Mouse (Mus musculus) liver, embryonic 15.5 days (tissue): ENCODE results near the gene Herc4. TPM values are rescaled to one million over a fixed set of nuclear protein-coding genes. Genes with fewer than 3 reads are reported as not detected.
A peak's percentile ranks its signal among the peaks of the same experiment; 100 is the strongest.

Source experiments
- ATAC-seq: fragments of 200-750 bp; cut with Nextera tagmentation; 2 replicates; pipeline ENCODE4 v1.8.0; 2017; ENCODE audit warnings: moderate number of reproducible peaks, mild to moderate bottlenecking, moderate library complexity; ENCODE audit not compliant: insufficient read depth
- H3K27ac ChIP-seq: fragments of 300-500 bp; sonication (generic); replicated peaks from 2 replicates; pipeline ENCODE4 v1.5.1; 2015; ENCODE audit warnings: mild to moderate bottlenecking, inconsistent platforms
- H3K27me3 ChIP-seq: fragments of 300-500 bp; sonication (generic); 2 replicates; pipeline ENCODE4 v1.6.1; 2015; ENCODE audit warnings: mild to moderate bottlenecking, inconsistent platforms
- H3K36me3 ChIP-seq: fragments of 300-500 bp; sonication (generic); replicated peaks from 2 replicates; pipeline ENCODE4 v1.6.1; 2015; ENCODE audit warnings: moderate library complexity, mild to moderate bottlenecking, inconsistent platforms
- H3K4me1 ChIP-seq: fragments of 300-500 bp; sonication (generic); replicated peaks from 2 replicates; pipeline ENCODE4 v1.6.1; 2015; ENCODE audit warnings: inconsistent platforms
- H3K4me2 ChIP-seq: fragments of 300-500 bp; sonication (generic); 2 replicates; pipeline ENCODE4 v1.6.1; 2015; ENCODE audit warnings: moderate library complexity, mild to moderate bottlenecking, inconsistent platforms
- H3K4me3 ChIP-seq: fragments of 300-500 bp; sonication (generic); replicated peaks from 2 replicates; pipeline ENCODE4 v1.5.1; 2015; ENCODE audit warnings: mild to moderate bottlenecking, inconsistent platforms
- H3K9ac ChIP-seq: fragments of 300-500 bp; sonication (generic); 2 replicates; pipeline ENCODE4 v1.6.1; 2015; ENCODE audit warnings: moderate library complexity, mild to moderate bottlenecking, inconsistent platforms
- H3K9me3 ChIP-seq: fragments of 300-500 bp; sonication (generic); replicated peaks from 2 replicates; pipeline ENCODE4 v1.6.1; 2016; ENCODE audit warnings: inconsistent platforms
- WGBS: fragments of 180-500 bp; shearing (Covaris S2); methylation state at CpG from one replicate; pipeline ENCODE4 v1.1.7; 2015; ENCODE audit warnings: mixed read lengths; ENCODE audit not compliant: insufficient replicate concordance; 5-methylcytosine and 5-hydroxymethylcytosine counted together
- polyA plus RNA-seq: library from polyadenylated mRNA; unstranded; fragments of >200 nt; fragmentation: Nextera tagmentation; extraction: Ambion mirVana; gene quantifications from 2 replicates; pipeline ENCODE4 v1.2.1, GENCODE M21; 2015

Gene Herc4
- 26.8 and 31.3 TPM in 2 replicates for polyA plus RNA-seq

DNA sequence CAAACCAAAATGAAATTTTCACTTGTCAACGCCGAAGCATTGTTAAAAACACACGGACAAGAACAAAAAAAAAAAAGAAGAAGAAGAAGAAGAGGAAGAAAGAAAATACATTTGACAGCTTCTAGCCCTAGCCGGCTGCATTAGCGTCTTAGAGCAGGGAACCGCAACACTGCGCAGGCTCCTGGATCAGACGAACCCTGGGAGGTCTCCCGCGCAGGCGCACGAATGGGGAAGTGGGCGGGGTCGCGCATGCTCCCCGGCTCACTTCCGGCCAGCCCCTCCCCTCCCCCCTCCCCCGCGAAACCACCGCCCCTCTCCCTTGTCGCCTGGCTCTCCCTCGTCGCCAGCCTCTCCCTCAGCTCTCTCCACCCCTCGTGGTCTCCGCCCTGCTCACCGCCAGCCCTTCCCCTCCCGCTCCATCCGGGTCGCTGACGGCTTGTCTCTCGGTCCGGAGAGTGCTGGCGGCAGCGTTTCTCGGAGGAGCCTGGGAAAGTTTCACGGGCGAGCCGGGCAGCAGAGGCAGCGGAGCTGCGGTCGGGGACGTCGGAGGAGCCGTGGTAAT lies at the start of gene Herc4:
TSS of gene Herc4 (plus strand) at position 318 of the 562 bp plus-strand sequence.
- under 1% methylated on average over 44 of the region's 44 CpGs for WGBS
- no peaks in the 10 kb centered on the region for H3K9me3 ChIP-seq
- H3K36me3 ChIP-seq, result peaks cover 15% of the 10 kb centered on the region
- peak within 1 kb of the TSS; percentile 70 for H3K4me2 ChIP-seq
- peak within 1 kb of the TSS; percentile 82 for H3K4me3 ChIP-seq
- peak; percentile 100 for ATAC-seq
- H3K9ac ChIP-seq, result peak within 1 kb of the TSS; percentile 95
- H3K27me3 ChIP-seq, result 0 out of 2 replicates have a peak, but pooled peaks cover 6% of the 10 kb centered on the region
- peaks cover 26% of the 10 kb centered on the region for H3K4me1 ChIP-seq
- H3K27ac ChIP-seq, result peak within 1 kb of the TSS; percentile 99

DNA sequence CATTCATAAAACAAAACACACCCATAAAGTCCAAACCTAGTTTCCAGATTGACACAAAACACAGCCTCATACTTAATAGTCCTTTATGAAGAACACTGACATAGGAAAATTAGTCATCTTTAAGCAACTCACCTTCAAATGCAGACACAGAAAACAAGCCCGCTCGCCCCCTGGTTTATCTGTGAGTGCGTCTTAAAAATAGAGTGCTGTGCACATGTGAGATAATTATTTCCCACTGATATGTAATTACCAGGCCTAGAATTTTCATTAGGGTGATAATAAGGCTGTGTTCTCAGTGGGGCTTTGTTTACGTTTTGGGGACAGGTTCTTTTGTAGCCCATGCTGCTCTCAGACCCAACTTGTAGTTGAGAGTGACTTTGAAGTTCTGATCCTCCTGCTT lies 44.6 kb upstream of the Herc4 start:
- H3K9me3 ChIP-seq, result no peaks in the 10 kb centered on the region
- 18% methylated on average over 4 of the region's 4 CpGs for WGBS
- peak overlapping the region; percentile 23; the same call in 1 of the 2 replicates for H3K4me2 ChIP-seq
- peaks cover 11% of the 10 kb centered on the region for H3K4me1 ChIP-seq
- H3K9ac ChIP-seq, result no peak overlapping the region
- H3K27ac ChIP-seq, result no peak overlapping the region
- no peak overlapping the region for H3K4me3 ChIP-seq
- peak; percentile 70 for ATAC-seq
- H3K36me3 ChIP-seq, result no peaks in the 10 kb centered on the region
- H3K27me3 ChIP-seq, result no peaks in the 10 kb centered on the region

GRCm38 (mm10) chr10:63201534-63201933 lies 42.1 kb upstream of the Herc4 start:
- no peak for ATAC-seq
- H3K4me1 ChIP-seq, result peaks cover 11% of the 10 kb centered on the region
- H3K9ac ChIP-seq, result no peak overlapping the region
- no peaks in the 10 kb centered on the region for H3K9me3 ChIP-seq
- H3K4me2 ChIP-seq, result no peak overlapping the region
- H3K27ac ChIP-seq, result no peak overlapping the region
- no peaks in the 10 kb centered on the region for H3K36me3 ChIP-seq
- H3K27me3 ChIP-seq, result no peaks in the 10 kb centered on the region
- WGBS, result 73% methylated on average over 8 of the region's 8 CpGs
- no peak overlapping the region for H3K4me3 ChIP-seq

DNA sequence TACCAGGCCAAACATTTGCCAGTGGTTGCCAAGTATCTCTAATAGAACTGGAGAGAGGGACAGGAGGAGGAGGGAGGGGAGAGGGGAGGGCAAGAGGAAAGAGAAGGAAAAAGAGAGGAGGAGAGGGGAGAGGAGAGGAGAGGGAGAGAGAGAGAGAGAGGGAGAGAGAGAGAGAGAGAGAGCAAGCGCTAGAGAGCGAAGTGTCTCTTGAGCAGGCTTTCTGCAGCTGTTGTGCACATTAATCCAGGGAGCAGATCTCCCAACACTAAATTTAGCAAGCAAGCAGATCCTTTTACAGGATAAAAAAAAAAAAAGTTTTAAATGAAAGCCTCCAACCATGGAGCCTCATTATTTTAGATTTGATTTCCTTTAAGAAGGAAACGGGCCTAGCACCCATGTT lies 40.6 kb upstream of the Herc4 start:
- Histone ChIP-seq H3K4me3 (no peak overlapping the region), H3K9me3 (no peaks in the 10 kb centered on the region), H3K4me1 (peaks cover 11% of the 10 kb centered on the region), H3K27ac (no peak overlapping the region), H3K4me2 (no peak overlapping the region), H3K9ac (no peak overlapping the region), H3K36me3 (no peaks in the 10 kb centered on the region), H3K27me3 (no peaks in the 10 kb centered on the region)
- ATAC-seq, result no peak
- WGBS, result 79% methylated on average over 3 of the region's 3 CpGs

- peaks cover 11% of the 10 kb centered on the region for H3K4me1 ChIP-seq
- 76% methylated on average over 15 of the region's 15 CpGs for WGBS
- no peak within 1 kb of the TSS for H3K9ac ChIP-seq
- no peaks in the 10 kb centered on the region for H3K9me3 ChIP-seq
- no peak within 1 kb of the TSS for H3K27ac ChIP-seq
- H3K36me3 ChIP-seq, result no peaks in the 10 kb centered on the region
- no peak for ATAC-seq
- H3K27me3 ChIP-seq, result no peaks in the 10 kb centered on the region
- H3K4me2 ChIP-seq, result no peak within 1 kb of the TSS
- no peak within 1 kb of the TSS for H3K4me3 ChIP-seq
Observed at GRCm38 (mm10) chr10:63203728-63204127, 39.9 kb upstream of the Herc4 start, which contains the start of gene Mypn. Gene Mypn (minus strand): TSS chr10:63203952.

- no peak overlapping the region for H3K4me2 ChIP-seq
- no peaks in the 10 kb centered on the region for H3K27me3 ChIP-seq
- H3K4me3 ChIP-seq, result no peak overlapping the region
- H3K36me3 ChIP-seq, result no peaks in the 10 kb centered on the region
- no peaks in the 10 kb centered on the region for H3K4me1 ChIP-seq
- H3K9ac ChIP-seq, result no peak overlapping the region
- no peak overlapping the region for H3K27ac ChIP-seq
- ATAC-seq, result no peak
- 63% methylated on average over 6 of the region's 6 CpGs for WGBS
- H3K9me3 ChIP-seq, result no peaks in the 10 kb centered on the region
Observed at GRCm38 (mm10) chr10:63208871-63209270, 34.7 kb upstream of the Herc4 start.

GRCm38 (mm10) chr10:63221081-63221783 lies 22.4 kb upstream of the Herc4 start:
- H3K27me3 ChIP-seq, result no peaks in the 10 kb centered on the region
- 64% methylated on average over 7 of the region's 7 CpGs for WGBS
- H3K4me1 ChIP-seq, result no peaks in the 10 kb centered on the region
- H3K9me3 ChIP-seq, result no peaks in the 10 kb centered on the region
- H3K4me3 ChIP-seq, result no peak overlapping the region
- H3K9ac ChIP-seq, result no peak overlapping the region
- no peak overlapping the region for H3K4me2 ChIP-seq
- H3K27ac ChIP-seq, result no peak overlapping the region
- H3K36me3 ChIP-seq, result no peaks in the 10 kb centered on the region
- no peak for ATAC-seq

DNA sequence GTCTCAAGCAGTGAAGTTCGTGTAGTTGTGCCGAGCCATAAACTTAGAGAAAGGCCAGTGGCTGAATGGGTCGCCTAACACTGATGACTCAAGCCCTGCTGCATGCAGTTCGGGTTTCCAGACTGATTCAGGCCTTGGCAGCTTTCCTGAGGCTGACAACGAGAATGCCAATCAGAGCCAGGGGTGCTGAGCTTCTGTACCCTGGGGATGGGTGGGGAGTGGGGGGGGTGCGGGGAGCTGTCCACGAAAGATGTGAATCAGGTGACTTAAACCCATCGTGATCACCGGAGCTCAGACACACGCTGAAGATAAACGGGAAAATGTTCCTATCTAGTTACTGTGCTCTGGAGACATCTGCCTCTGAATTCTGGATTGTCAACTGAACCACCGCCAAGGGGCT lies 19.3 kb upstream of the Herc4 start:
- no peaks in the 10 kb centered on the region for H3K9me3 ChIP-seq
- no peaks in the 10 kb centered on the region for H3K4me1 ChIP-seq
- H3K27me3 ChIP-seq, result no peaks in the 10 kb centered on the region
- no peak overlapping the region for H3K4me2 ChIP-seq
- H3K36me3 ChIP-seq, result no peaks in the 10 kb centered on the region
- 68% methylated on average over 12 of the region's 12 CpGs for WGBS
- no peak for ATAC-seq
- H3K4me3 ChIP-seq, result no peak overlapping the region
- H3K9ac ChIP-seq, result no peak overlapping the region
- no peak overlapping the region for H3K27ac ChIP-seq

DNA sequence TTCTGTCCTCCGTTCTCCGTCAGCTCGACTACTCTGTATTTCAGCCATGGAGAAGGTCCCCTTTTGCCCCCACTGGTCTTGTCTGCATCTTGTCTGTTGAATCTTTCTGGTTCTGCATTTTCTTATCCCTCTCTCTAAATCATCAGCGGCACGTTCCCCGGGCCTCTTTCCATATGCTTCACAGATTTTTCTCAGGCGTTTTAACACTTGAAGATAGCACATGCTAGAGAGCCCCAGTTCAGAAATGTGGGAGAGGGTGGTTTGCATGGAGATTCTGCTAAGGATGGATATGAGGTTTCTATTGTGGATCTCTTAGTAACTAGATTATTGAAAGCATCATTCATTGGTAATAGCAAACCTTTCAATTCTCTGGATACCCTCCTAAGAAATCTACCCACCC lies 13.3 kb upstream of the Herc4 start:
- H3K9me3 ChIP-seq, result no peaks in the 10 kb centered on the region
- WGBS, result 71% methylated on average over 7 of the region's 7 CpGs
- H3K36me3 ChIP-seq, result no peaks in the 10 kb centered on the region
- no peak overlapping the region for H3K27ac ChIP-seq
- H3K9ac ChIP-seq, result no peak overlapping the region
- H3K4me3 ChIP-seq, result no peak overlapping the region
- no peak overlapping the region for H3K4me2 ChIP-seq
- no peaks in the 10 kb centered on the region for H3K4me1 ChIP-seq
- H3K27me3 ChIP-seq, result 0 out of 2 replicates have a peak, but pooled peaks cover 3% of the 10 kb centered on the region
- no peak for ATAC-seq

DNA sequence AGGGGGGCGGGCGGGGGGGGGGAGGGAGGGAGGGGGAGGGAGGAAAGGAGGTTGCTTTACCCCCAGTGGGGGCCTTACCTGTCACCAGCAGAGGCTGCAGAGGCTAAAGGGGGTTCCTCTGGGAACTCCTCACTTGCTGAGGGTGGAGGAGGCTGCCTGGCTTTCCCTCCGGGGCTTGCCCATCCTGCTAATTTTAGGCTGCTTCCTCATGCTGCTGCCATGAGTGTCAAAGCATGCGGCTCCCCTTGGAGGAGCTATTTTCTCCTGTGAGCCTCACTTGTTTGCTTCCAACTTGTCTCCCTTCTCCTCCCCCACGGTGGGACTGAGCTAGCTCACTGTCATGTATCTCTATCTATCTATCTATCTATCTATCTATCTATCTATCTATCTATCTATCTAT lies 12.8 kb upstream of the Herc4 start:
- Histone ChIP-seq H3K4me2 (no peak overlapping the region), H3K9me3 (no peaks in the 10 kb centered on the region), H3K36me3 (no peaks in the 10 kb centered on the region), H3K4me3 (no peak overlapping the region), H3K9ac (no peak overlapping the region), H3K27me3 (0 out of 2 replicates have a peak, but pooled peaks cover 3% of the 10 kb centered on the region), H3K4me1 (no peaks in the 10 kb centered on the region), H3K27ac (no peak overlapping the region)
- 26% methylated on average over 3 of the region's 5 CpGs for WGBS
- no peak for ATAC-seq

DNA sequence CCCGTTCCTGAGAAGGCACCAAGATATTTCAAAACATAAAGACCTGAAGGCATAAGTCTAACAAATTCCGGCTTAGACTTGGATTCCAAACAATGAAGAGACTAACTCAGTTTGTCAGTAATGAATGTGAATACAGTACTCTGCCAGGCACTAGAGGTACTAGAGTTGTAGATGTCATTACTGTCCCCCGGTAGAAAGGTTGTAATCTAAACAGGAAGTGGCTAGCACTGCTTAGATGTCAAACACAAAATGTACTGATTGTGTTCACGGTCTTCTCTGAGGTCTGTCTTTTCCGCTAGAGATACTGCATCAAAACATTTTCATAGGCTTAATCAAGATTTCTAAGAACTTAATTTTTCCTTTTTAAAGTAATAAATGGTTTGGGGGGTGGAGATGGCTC lies 12.0 kb upstream of the Herc4 start:
- no peak overlapping the region for H3K4me2 ChIP-seq
- no peaks in the 10 kb centered on the region for H3K36me3 ChIP-seq
- 0 out of 2 replicates have a peak, but pooled peaks cover 1% of the 10 kb centered on the region for H3K4me1 ChIP-seq
- no peak overlapping the region for H3K27ac ChIP-seq
- 34% methylated on average over 5 of the region's 5 CpGs for WGBS
- H3K27me3 ChIP-seq, result 0 out of 2 replicates have a peak, but pooled peaks cover 3% of the 10 kb centered on the region
- H3K9ac ChIP-seq, result no peak overlapping the region
- ATAC-seq, result no peak
- no peak overlapping the region for H3K4me3 ChIP-seq
- H3K9me3 ChIP-seq, result no peaks in the 10 kb centered on the region
